ENCODE assay signal across 15 mouse cellular contexts in genomic region chr14:121102599-121102998, GRCm38 (mm10).
DNase-seq lines count a peak whose midpoint lies in the region; ATAC-seq and TF ChIP-seq lines count a peak whose summit lies in the region.
"Had no signal": no experiment of that assay in that cellular context is flagged by ENCODE, and none has a peak within 500 bp of the region (broad histone marks: within the 10 kb centered on the region; RNA-seq: fewer than 3 reads in every experiment).

No protein-coding gene starts in this region.

- no peak overlapping the region for H3K9ac ChIP-seq in forebrain, embryonic 16.5 days (replicated peaks; ENCODE audit: low read depth, low read length)
- no peak overlapping the region for H3K9ac ChIP-seq in kidney, postnatal 0 days (ENCODE audit: low read depth, low read length)
- no peak overlapping the region for H3K9ac ChIP-seq in embryonic facial prominence, embryonic 14.5 days (ENCODE audit: low read depth, low read length)
- no peak overlapping the region for H3K9ac ChIP-seq in limb, embryonic 14.5 days (ENCODE audit: low read depth, low read length, severe bottlenecking)
- H3K9ac ChIP-seq: neural tube, embryonic 15.5 days had no signal

- no peak for ATAC-seq in forebrain, embryonic 16.5 days
- ATAC-seq in kidney, postnatal 0 days (replicated peaks; ENCODE audit: low FRiP score, low read depth): no peak
- no peak for ATAC-seq in embryonic facial prominence, embryonic 14.5 days (ENCODE audit: low read depth)
- no peak for ATAC-seq in limb, embryonic 14.5 days (ENCODE audit: low FRiP score, low read depth)

- no peak overlapping the region for H3K4me2 ChIP-seq in forebrain, embryonic 16.5 days (ENCODE audit: low read length)
- no peak overlapping the region for H3K4me2 ChIP-seq in kidney, postnatal 0 days (ENCODE audit: low read length)
- no peak overlapping the region for H3K4me2 ChIP-seq in embryonic facial prominence, embryonic 14.5 days (ENCODE audit: low read depth, low read length)
- no peak overlapping the region for H3K4me2 ChIP-seq in limb, embryonic 14.5 days (replicated peaks; ENCODE audit: low read depth, low read length, severe bottlenecking)
- H3K4me2 ChIP-seq: heart, embryonic 11.5 days; neural tube, embryonic 15.5 days had no signal

- H3K27ac ChIP-seq in forebrain, embryonic 10.5 days: peak overlapping the region; percentile 22; the same call in 1 of the 2 replicates
- no peak overlapping the region for H3K27ac ChIP-seq in forebrain, embryonic 16.5 days (ENCODE audit: low read length)
- peak overlapping the region; percentile 62; the same call in 1 of the 2 replicates for H3K27ac ChIP-seq in kidney, postnatal 0 days
- peak overlapping the region; percentile 69 for H3K27ac ChIP-seq in embryonic facial prominence, embryonic 14.5 days (replicated peaks; ENCODE audit: low read depth, low read length)
- H3K27ac ChIP-seq in limb, embryonic 14.5 days (replicated peaks; ENCODE audit: low read depth, low read length): peak overlapping the region; percentile 48; the same call in 1 of the 2 replicates
- H3K27ac ChIP-seq: neural tube, embryonic 15.5 days had no signal

- H3K9me3 ChIP-seq in forebrain, embryonic 10.5 days: no peaks in the 10 kb centered on the region
- H3K9me3 ChIP-seq in forebrain, embryonic 16.5 days (ENCODE audit: control insufficient read depth, low read length): no peaks in the 10 kb centered on the region
- H3K9me3 ChIP-seq in kidney, postnatal 0 days (replicated peaks; ENCODE audit: low read length): no peaks in the 10 kb centered on the region
- no peaks in the 10 kb centered on the region for H3K9me3 ChIP-seq in embryonic facial prominence, embryonic 14.5 days (ENCODE audit: control insufficient read depth, low read length)
- no peaks in the 10 kb centered on the region for H3K9me3 ChIP-seq in limb, embryonic 14.5 days (ENCODE audit: control insufficient read depth, low read length)
- H3K9me3 ChIP-seq: neural tube, embryonic 15.5 days had no signal

- peaks cover 25% of the 10 kb centered on the region for H3K36me3 ChIP-seq in forebrain, embryonic 10.5 days (replicated peaks)
- H3K36me3 ChIP-seq in forebrain, embryonic 16.5 days (ENCODE audit: control insufficient read depth, insufficient read depth): no peaks in the 10 kb centered on the region
- no peaks in the 10 kb centered on the region for H3K36me3 ChIP-seq in kidney, postnatal 0 days (ENCODE audit: insufficient read depth, low read length)
- no peaks in the 10 kb centered on the region for H3K36me3 ChIP-seq in embryonic facial prominence, embryonic 14.5 days (ENCODE audit: control insufficient read depth, insufficient read depth, low read length)
- peaks cover 7% of the 10 kb centered on the region for H3K36me3 ChIP-seq in limb, embryonic 14.5 days (ENCODE audit: control insufficient read depth, insufficient read depth, low read length)
- H3K36me3 ChIP-seq: G1E had no signal

- no peaks in the 10 kb centered on the region for H3K27me3 ChIP-seq in forebrain, embryonic 10.5 days (ENCODE audit: poor library complexity, severe bottlenecking)
- no peaks in the 10 kb centered on the region for H3K27me3 ChIP-seq in forebrain, embryonic 16.5 days (replicated peaks; ENCODE audit: control insufficient read depth, insufficient read depth, low read length)
- H3K27me3 ChIP-seq in kidney, postnatal 0 days (ENCODE audit: insufficient read depth, low read length): no peaks in the 10 kb centered on the region
- no peaks in the 10 kb centered on the region for H3K27me3 ChIP-seq in embryonic facial prominence, embryonic 14.5 days (replicated peaks; ENCODE audit: control insufficient read depth, insufficient read depth, low read length)
- H3K27me3 ChIP-seq in limb, embryonic 14.5 days (ENCODE audit: control insufficient read depth, insufficient read depth, low read length): no peaks in the 10 kb centered on the region
- H3K27me3 ChIP-seq: neural tube, embryonic 15.5 days had no signal

- 85% methylated on average over 5 of the region's 5 CpGs for WGBS in forebrain, embryonic 10.5 days
- WGBS in forebrain, embryonic 16.5 days: 92% methylated on average over 5 of the region's 5 CpGs
- 80% methylated on average over 5 of the region's 5 CpGs for WGBS in kidney, postnatal 0 days
- WGBS in embryonic facial prominence, embryonic 14.5 days: 72% methylated on average over 5 of the region's 5 CpGs
- 86% methylated on average over 5 of the region's 5 CpGs for WGBS in limb, embryonic 14.5 days

- TF ChIP-seq POLR2A in limb, embryonic 14.5 days (IDR thresholded peaks at IDR 0.05; ENCODE audit: borderline replicate concordance, extremely low read depth, insufficient read depth, insufficient read length): no peak

- no peak for DNase-seq in forebrain, embryonic 10.5 days (ENCODE audit: extremely low spot score, low spot score)
- no peak for DNase-seq in kidney, postnatal 0 days (ENCODE audit: low spot score)
- no peak for DNase-seq in kidney, postnatal 36 days
- peak; percentile 29 for DNase-seq in embryonic facial prominence, embryonic 14.5 days (ENCODE audit: low spot score)
- DNase-seq in limb, embryonic 14.5 days (ENCODE audit: low spot score): no peak
- DNase-seq in cerebellum, adult 9-11 months: no peak
- DNase-seq in frontal cortex, adult 2 months (ENCODE audit: extremely low spot score in 1 of 2, low spot score in 1 of 2): no peak
- DNase-seq: adrenal gland, postnatal 36 days; cerebellum, postnatal 14 days; gastrocnemius, postnatal 10 days; kidney, adult 18-20 months had no signal

- peaks cover 66% of the 10 kb centered on the region for H3K4me1 ChIP-seq in forebrain, embryonic 10.5 days
- peaks cover 10% of the 10 kb centered on the region for H3K4me1 ChIP-seq in forebrain, embryonic 16.5 days (replicated peaks; ENCODE audit: control insufficient read depth, insufficient read depth, low read length)
- H3K4me1 ChIP-seq in kidney, postnatal 0 days (replicated peaks; ENCODE audit: insufficient read depth, low read length): peaks cover 66% of the 10 kb centered on the region
- peaks cover 68% of the 10 kb centered on the region for H3K4me1 ChIP-seq in embryonic facial prominence, embryonic 14.5 days (ENCODE audit: control insufficient read depth, insufficient read depth, low read length)
- H3K4me1 ChIP-seq in limb, embryonic 14.5 days (ENCODE audit: control insufficient read depth, insufficient read depth, low read length): peaks cover 78% of the 10 kb centered on the region

- no peak overlapping the region for H3K4me3 ChIP-seq in forebrain, embryonic 10.5 days
- H3K4me3 ChIP-seq in forebrain, embryonic 16.5 days (replicated peaks; ENCODE audit: low read length): no peak overlapping the region
- no peak overlapping the region for H3K4me3 ChIP-seq in kidney, postnatal 0 days (replicated peaks; ENCODE audit: low read depth, low read length)
- H3K4me3 ChIP-seq in embryonic facial prominence, embryonic 14.5 days (ENCODE audit: low read depth, low read length): no peak overlapping the region
- no peak overlapping the region for H3K4me3 ChIP-seq in limb, embryonic 14.5 days (replicated peaks; ENCODE audit: low read length)
- H3K4me3 ChIP-seq: neural tube, embryonic 15.5 days had no signal

- TF ChIP-seq CTCF in kidney, postnatal 0 days (IDR thresholded peaks at IDR 0.05; ENCODE audit: low read depth): no peak
